Mouse (Mus musculus) brain, embryonic 14.5 days (tissue): ENCODE results near the gene Dpagt1. TPM values are rescaled to one million over a fixed set of nuclear protein-coding genes. Genes with fewer than 3 reads are reported as not detected.
A peak's percentile ranks its signal among the peaks of the same experiment; 100 is the strongest.
"Not testable (repeated sequence)": the region's sequence is repeated elsewhere in the genome, so short reads cannot be mapped to it uniquely, and the experiment has no call there.

Source experiments
- DNase-seq: peaks from one replicate; pipeline ENCODE4 v3.0.0-alpha.2; 2011; ENCODE audit warnings: low read depth
- CTCF ChIP-seq: fragments of 200-500 bp; IDR thresholded peaks from 2 replicates; pipeline ENCODE4 v1.5.1; 2012; ENCODE audit warnings: inconsistent platforms, mild to moderate bottlenecking, moderate library complexity, borderline replicate concordance; ENCODE audit not compliant: insufficient read depth, insufficient read length; ENCODE audit errors: extremely low read depth
- POLR2A ChIP-seq: fragments of 200-500 bp; IDR thresholded peaks from 2 replicates; pipeline ENCODE4 v1.6.1; 2012; ENCODE audit warnings: mild to moderate bottlenecking, inconsistent platforms, borderline replicate concordance; ENCODE audit not compliant: poor library complexity, insufficient read depth, insufficient read length, severe bottlenecking; ENCODE audit errors: extremely low read depth
- polyA plus RNA-seq: library from polyadenylated mRNA; depleted of rRNA; stranded (reverse); fragments of >200 nt; gene quantifications from 2 replicates; pipeline ENCODE4 v1.2.3, GENCODE M21; 2012

Gene Dpagt1
- polyA plus RNA-seq, 1 experiment: 47.2 TPM

- TF ChIP-seq POLR2A (no peak), CTCF (no peak)
- no peak for DNase-seq
Measured at GRCm38 (mm10) chr9:44324147-44324546, 1.7 kb upstream of the Dpagt1 start.

GRCm38 (mm10) chr9:44325032-44325767, 619 bp upstream of the Dpagt1 start:
- not testable (repeated sequence) for DNase-seq

DNA sequence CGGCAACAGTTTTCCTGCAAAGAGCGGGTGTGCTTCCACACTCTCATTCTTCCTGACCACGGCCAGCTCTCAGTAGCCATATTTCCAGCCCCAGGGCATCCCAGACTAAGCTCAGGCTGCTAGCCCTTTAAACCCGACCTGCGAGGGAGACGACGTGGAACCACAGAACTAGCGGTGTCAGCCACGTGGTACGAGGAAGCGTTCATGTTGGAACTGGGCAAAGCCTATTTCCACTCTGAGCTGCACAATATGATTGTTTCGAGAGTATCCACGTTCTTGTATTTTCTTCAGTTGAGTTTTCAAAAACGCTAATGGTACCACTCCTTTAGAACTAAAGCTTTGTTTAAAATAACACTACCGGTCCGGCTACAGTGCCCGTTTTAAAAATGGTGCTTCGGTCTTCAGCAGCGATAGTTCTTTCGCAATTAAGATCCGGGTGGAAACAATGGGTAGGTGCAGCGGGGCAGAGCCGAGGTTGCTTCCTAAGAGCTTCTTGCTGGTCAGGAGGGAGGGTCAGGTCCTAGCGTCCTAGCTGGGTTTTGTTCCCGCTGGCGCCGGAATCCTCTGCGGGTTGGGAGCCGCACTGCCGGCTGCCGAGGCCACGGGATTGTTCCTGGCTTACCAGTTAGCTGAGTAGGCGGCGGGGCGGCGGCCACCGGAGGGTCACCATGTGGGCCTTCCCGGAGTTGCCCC, 698 bp downstream of the Dpagt1 start:
- no peak for TF ChIP-seq CTCF
- peak; percentile 33; the same call in 1 of the 2 replicates for TF ChIP-seq POLR2A
- DNase-seq: peak; percentile 95

- DNase-seq: peak; percentile 55
- TF ChIP-seq POLR2A (no peak), CTCF (no peak)
Measured at GRCm38 (mm10) chr9:44327064-44327711, 1.4 kb downstream of the Dpagt1 start.

DNA sequence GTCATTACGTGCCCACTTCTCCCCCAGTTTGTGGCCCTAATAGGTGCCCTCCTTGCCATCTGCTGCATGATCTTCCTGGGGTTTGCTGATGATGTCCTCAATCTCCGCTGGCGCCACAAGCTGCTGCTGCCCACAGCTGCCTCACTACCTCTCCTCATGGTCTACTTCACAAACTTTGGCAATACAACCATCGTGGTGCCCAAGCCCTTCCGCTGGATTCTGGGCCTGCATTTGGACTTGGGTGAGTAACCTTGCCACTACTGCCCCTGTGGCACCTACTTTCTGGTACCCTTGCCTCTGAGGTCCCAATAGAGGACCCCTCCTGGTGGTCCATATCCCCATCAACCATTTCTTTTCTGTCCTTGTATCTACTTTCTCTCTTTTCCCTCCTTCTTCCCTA, 2.1 kb downstream of the Dpagt1 start:
- TF ChIP-seq CTCF: no peak
- no peak for TF ChIP-seq POLR2A
- DNase-seq: no peak

DNA sequence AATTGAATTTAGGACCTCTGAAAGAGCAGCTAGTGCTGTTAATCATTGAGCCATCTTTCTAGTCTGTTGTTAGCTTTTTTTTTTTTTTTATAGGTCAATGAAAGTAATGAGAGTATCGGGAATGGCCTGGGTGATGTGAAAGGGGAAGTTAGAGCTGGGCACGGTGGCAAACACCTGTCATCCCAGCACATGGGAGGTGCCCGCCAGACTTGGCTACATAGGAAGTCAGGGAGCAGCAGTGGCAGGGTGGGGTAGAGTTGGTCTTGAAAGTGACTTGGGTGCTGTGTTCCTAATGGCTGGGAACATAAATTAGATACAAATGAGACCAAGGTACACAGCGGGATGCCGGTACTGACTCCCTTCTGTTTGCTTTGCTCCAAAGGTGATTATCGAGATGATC, 4.9 kb downstream of the Dpagt1 start:
- no peak for TF ChIP-seq CTCF
- no peak for TF ChIP-seq POLR2A
- no peak for DNase-seq

DNA sequence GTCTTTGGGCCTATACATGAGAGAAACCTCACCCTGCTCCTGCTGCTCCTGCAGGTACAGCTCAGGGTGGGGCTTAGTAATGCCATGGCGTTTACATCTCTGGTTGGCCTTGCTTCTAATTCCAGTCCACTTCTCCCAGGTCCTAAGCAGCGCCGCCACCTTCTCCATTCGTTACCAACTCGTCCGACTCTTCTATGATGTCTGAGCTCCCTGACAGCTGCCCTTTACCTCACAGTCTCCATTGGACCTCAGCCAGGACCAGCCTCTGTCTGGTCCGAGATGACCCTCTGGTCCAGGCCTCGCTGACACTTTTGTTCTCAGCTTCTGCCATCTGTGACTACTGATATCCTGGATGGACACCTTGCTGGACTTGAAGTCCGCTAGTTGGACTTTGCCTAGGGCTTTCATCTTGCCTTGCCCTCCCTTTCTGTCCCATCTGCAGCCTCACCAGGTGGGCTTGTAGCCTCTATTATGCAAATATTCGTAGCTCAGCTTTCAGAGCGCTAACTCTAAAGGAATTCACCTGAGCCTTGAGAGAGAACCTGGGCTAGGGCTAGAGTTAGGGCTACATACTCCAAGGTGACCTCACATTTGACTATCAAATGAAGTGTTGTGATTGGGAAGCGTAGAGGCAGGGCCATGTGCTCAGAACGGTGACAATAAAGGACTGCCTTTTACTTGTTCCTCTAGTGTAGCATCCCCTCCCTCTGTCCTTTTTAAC, 7.3 kb downstream of the Dpagt1 start:
- TF ChIP-seq CTCF (no peak), POLR2A (no peak)
- DNase-seq: no peak

DNA sequence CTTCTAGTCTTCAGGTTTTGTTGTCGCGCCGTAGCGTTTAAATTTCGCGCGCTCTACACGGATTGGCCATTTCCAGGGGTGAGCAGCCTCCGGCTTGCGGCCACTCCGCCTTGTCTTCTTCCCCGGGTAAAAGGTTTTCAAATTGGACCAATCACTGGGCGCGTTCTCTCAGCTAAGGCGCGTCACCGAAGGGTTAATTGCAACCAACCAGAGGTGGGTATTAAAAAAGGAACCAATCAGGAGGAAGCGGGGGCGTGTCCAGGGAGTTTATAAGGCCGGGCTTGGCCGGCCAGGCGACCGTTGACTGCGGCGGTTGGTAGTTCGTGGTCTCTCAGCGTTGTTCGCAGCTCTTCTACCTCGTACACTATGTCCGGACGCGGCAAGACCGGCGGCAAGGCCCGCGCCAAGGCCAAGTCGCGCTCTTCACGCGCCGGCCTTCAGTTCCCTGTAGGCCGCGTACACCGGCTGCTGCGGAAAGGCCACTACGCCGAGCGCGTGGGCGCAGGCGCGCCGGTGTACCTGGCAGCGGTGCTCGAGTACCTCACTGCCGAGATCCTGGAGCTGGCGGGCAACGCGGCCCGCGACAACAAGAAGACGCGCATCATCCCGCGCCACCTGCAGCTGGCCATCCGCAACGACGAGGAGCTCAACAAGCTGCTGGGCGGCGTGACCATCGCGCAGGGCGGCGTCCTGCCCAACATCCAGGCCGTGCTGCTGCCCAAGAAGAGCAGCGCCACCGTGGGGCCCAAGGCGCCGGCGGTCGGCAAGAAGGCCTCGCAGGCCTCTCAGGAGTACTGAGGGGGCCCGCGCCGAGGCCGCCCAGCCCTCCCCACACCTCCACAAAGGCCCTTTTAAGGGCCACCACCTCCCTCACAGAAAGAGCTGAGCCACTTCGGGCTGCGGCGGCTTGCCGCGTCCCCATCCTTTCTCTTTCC, 8.8 kb downstream of the Dpagt1 start, which contains the start of gene H2afx:
H2afx (plus strand) TSS at position 299 of the 935 bp plus-strand sequence.
- TF ChIP-seq CTCF: no peak
- peak; percentile 99 for TF ChIP-seq POLR2A
- DNase-seq: peak; percentile 100

DNA sequence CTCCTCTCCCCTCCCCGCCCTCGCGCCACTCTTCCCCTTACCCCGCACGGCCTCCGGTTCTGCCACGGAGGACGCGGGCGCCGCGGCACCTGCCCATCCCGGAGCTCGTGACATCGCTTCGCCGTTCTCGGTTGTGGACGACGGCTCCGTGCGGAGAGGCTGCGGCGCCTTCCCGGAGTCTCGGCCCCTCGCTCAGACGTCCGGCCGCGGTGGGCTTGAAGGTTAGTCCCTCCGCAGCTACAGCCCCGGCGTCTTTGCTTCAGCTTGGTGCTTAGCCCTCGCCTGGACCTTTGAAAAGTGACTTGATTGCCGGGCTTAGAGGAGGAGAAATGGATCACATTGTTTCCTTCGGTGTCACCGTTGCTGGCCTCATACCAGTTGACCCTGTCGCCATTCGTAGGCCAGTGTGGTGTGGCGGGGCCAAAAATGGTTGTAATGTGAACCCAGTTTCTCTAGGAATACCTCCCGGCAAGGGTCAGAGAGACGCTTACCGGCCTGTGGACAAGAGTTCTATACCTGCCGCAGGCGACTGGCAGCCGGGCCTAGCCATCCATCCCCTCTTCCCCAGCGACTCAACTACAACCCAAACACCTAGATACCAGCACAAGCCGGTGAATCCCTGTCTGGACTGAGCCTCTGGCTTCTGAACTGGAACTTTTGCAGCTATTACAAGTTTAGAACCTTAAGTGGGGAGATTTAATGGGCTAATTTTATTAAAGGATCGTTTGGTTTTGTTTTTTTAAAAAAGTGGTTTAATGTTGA, 9.7 kb downstream of the Dpagt1 start:
- no peak for TF ChIP-seq POLR2A
- no peak for TF ChIP-seq CTCF
- DNase-seq: peak; percentile 43

DNA sequence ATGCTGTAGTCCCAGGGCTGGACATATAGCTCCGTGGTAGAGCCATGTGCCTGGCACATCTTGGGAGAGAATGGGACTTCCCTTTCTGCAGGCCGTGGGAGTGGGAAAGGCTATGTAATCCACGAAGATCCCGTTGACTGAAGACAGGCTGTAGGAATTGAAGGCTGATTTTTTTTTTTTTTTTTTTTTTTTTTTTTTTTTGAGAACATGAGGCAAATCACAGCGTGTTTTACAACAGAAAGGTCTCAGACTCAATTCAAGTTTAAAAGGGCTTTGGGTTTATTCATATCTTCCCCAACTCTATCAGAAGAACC, 10.2 kb downstream of the Dpagt1 start:
- TF ChIP-seq CTCF (no peak), POLR2A (no peak)
- no peak for DNase-seq

GRCm38 (mm10) chr9:44336513-44336912, 10.7 kb downstream of the Dpagt1 start:
- not testable (repeated sequence) for DNase-seq
